Mouse (Mus musculus) stomach, embryonic 16.5 days (tissue): ENCODE data around the gene Nodal. TPM values are rescaled to one million over a fixed set of nuclear protein-coding genes. Genes with fewer than 3 reads are reported as not detected.

Source experiments
- ATAC-seq: fragments of 200-750 bp; cut with Nextera tagmentation; 2 replicates; pipeline ENCODE4 v1.8.0; 2017; ENCODE audit warnings: moderate number of reproducible peaks, moderate TSS enrichment; ENCODE audit not compliant: insufficient read depth, low FRiP score
- H3K27ac ChIP-seq: fragments of 300-500 bp; sonication (generic); 2 replicates; pipeline ENCODE4 v1.5.1; 2014; ENCODE audit warnings: low read length
- H3K27me3 ChIP-seq: fragments of 300-500 bp; sonication (generic); 2 replicates; pipeline ENCODE4 v1.6.1; 2014; ENCODE audit warnings: low read length, control low read depth, mixed read lengths; ENCODE audit not compliant: control insufficient read depth, insufficient read depth
- H3K36me3 ChIP-seq: fragments of 300-500 bp; sonication (generic); 2 replicates; pipeline ENCODE4 v1.6.1; 2014; ENCODE audit warnings: low read length; ENCODE audit not compliant: control insufficient read depth, insufficient read depth
- H3K4me1 ChIP-seq: fragments of 300-500 bp; sonication (generic); 2 replicates; pipeline ENCODE4 v1.6.1; 2014; ENCODE audit warnings: low read length, control low read depth, mixed read lengths; ENCODE audit not compliant: control insufficient read depth, insufficient read depth
- H3K4me2 ChIP-seq: fragments of 300-500 bp; sonication (generic); 2 replicates; pipeline ENCODE4 v1.6.1; 2014; ENCODE audit warnings: low read depth, low read length, mixed read lengths
- H3K4me3 ChIP-seq: fragments of 300-500 bp; sonication (generic); replicated peaks from 2 replicates; pipeline ENCODE4 v1.5.1; 2014; ENCODE audit warnings: mild to moderate bottlenecking, low read length
- H3K9ac ChIP-seq: fragments of 300-500 bp; sonication (generic); 2 replicates; pipeline ENCODE4 v1.6.1; 2014; ENCODE audit warnings: low read length
- H3K9me3 ChIP-seq: fragments of 300-500 bp; sonication (generic); replicated peaks from 2 replicates; pipeline ENCODE4 v1.6.1; 2016; ENCODE audit warnings: low read length, control low read depth; ENCODE audit not compliant: control insufficient read depth
- whole genome bisulfite sequencing: fragments of 180-500 bp; shearing (Covaris S2); extraction: QIAGEN DNeasy Blood & Tissue Kit; methylation state at CpG from one replicate; pipeline ENCODE4 v1.1.7; 2014; 5-methylcytosine and 5-hydroxymethylcytosine counted together
- polyA plus RNA-seq: library from polyadenylated mRNA; unstranded; fragments of >200 nt; fragmentation: Nextera tagmentation; extraction: Ambion mirVana; gene quantifications from 2 replicates; pipeline ENCODE4 v1.2.1, GENCODE M21; 2015

The Nodal gene
- polyA plus RNA-seq, 1 experiment from 2014 or later, result 0.21 TPM

- Histone ChIP-seq H3K27me3 (no peaks in the 10 kb centered on the region), H3K4me1 (peaks cover 9% of the 10 kb centered on the region; the same call in 1 of the 2 replicates), H3K27ac (no peak overlapping the region), H3K36me3 (peaks cover 4% of the 10 kb centered on the region; the same call in 1 of the 2 replicates), H3K4me3 (no peak overlapping the region), H3K9me3 (no peaks in the 10 kb centered on the region), H3K4me2 (no peak overlapping the region), H3K9ac (no peak overlapping the region)
- ATAC-seq, result no peak
- WGBS, result 96% methylated on average over 5 of the region's 5 CpGs
These were observed 11.3 kb downstream of the Nodal start for GRCm38 (mm10) chr10:61429043-61429442.

- H3K9ac ChIP-seq, result no peak overlapping the region
- H3K4me2 ChIP-seq, result no peak overlapping the region
- 92% methylated on average over 9 of the region's 9 CpGs for WGBS
- H3K36me3 ChIP-seq, result peaks cover 11% of the 10 kb centered on the region; the same call in 1 of the 2 replicates
- no peaks in the 10 kb centered on the region for H3K9me3 ChIP-seq
- no peak for ATAC-seq
- H3K4me3 ChIP-seq, result no peak overlapping the region
- H3K27me3 ChIP-seq, result no peaks in the 10 kb centered on the region
- H3K27ac ChIP-seq, result no peak overlapping the region
- H3K4me1 ChIP-seq, result no peaks in the 10 kb centered on the region
These were observed 13.6 kb downstream of the Nodal start for GRCm38 (mm10) chr10:61431375-61431774.

- no peak overlapping the region for H3K9ac ChIP-seq
- H3K4me3 ChIP-seq, result no peak overlapping the region
- WGBS, result 87% methylated on average over 7 of the region's 7 CpGs
- ATAC-seq, result no peak
- H3K27me3 ChIP-seq, result no peaks in the 10 kb centered on the region
- H3K9me3 ChIP-seq, result no peaks in the 10 kb centered on the region
- H3K36me3 ChIP-seq, result 0 out of 2 replicates have a peak, but pooled peaks cover under 1% of the 10 kb centered on the region
- no peak overlapping the region for H3K27ac ChIP-seq
- H3K4me1 ChIP-seq, result peaks cover 22% of the 10 kb centered on the region
- no peak overlapping the region for H3K4me2 ChIP-seq
These were observed 22.5 kb downstream of the Nodal start for GRCm38 (mm10) chr10:61440202-61440800.

GRCm38 (mm10) chr10:61443456-61443855 is 25.7 kb downstream of the Nodal start:
- 44% methylated on average over 6 of the region's 6 CpGs for WGBS
- H3K27ac ChIP-seq, result peak overlapping the region; percentile 10; the same call in 1 of the 2 replicates

GRCm38 (mm10) chr10:61443876-61444275 is 26.1 kb downstream of the Nodal start:
- no peak overlapping the region for H3K9ac ChIP-seq
- WGBS, result 75% methylated on average over 1 of the region's 1 CpGs
- H3K4me1 ChIP-seq, result peaks cover 27% of the 10 kb centered on the region
- H3K36me3 ChIP-seq, result no peaks in the 10 kb centered on the region
- peak overlapping the region; percentile 10; the same call in 1 of the 2 replicates for H3K27ac ChIP-seq
- no peaks in the 10 kb centered on the region for H3K9me3 ChIP-seq
- no peak overlapping the region for H3K4me2 ChIP-seq
- no peaks in the 10 kb centered on the region for H3K27me3 ChIP-seq
- H3K4me3 ChIP-seq, result no peak overlapping the region
- no peak for ATAC-seq

More at GRCm38 (mm10) chr10:61443456-61443855, 25.7 kb downstream of the Nodal start:
- H3K27me3 ChIP-seq, result no peaks in the 10 kb centered on the region
- H3K4me1 ChIP-seq, result peaks cover 25% of the 10 kb centered on the region
- H3K9me3 ChIP-seq, result no peaks in the 10 kb centered on the region
- no peaks in the 10 kb centered on the region for H3K36me3 ChIP-seq
- no peak for ATAC-seq
- H3K4me2 ChIP-seq, result no peak overlapping the region
- H3K9ac ChIP-seq, result no peak overlapping the region
- H3K4me3 ChIP-seq, result no peak overlapping the region

- no peaks in the 10 kb centered on the region for H3K9me3 ChIP-seq
- 69% methylated on average over 3 of the region's 3 CpGs for WGBS
- no peak for ATAC-seq
These were observed 27.2 kb downstream of the Nodal start for GRCm38 (mm10) chr10:61445016-61445415.

GRCm38 (mm10) chr10:61447581-61448353 is 30.0 kb downstream of the Nodal start:
- ATAC-seq, result no peak
- H3K36me3 ChIP-seq, result no peaks in the 10 kb centered on the region
- H3K9me3 ChIP-seq, result no peaks in the 10 kb centered on the region
- WGBS, result 79% methylated on average over 10 of the region's 10 CpGs
- H3K27ac ChIP-seq, result no peak overlapping the region
- H3K4me1 ChIP-seq, result peaks cover 41% of the 10 kb centered on the region
- no peak overlapping the region for H3K4me3 ChIP-seq
- no peak overlapping the region for H3K4me2 ChIP-seq
- H3K9ac ChIP-seq, result no peak overlapping the region
- no peaks in the 10 kb centered on the region for H3K27me3 ChIP-seq

More at GRCm38 (mm10) chr10:61445016-61445415, 27.2 kb downstream of the Nodal start:
- no peaks in the 10 kb centered on the region for H3K27me3 ChIP-seq
- peaks cover 31% of the 10 kb centered on the region for H3K4me1 ChIP-seq
- no peaks in the 10 kb centered on the region for H3K36me3 ChIP-seq
- H3K4me3 ChIP-seq, result no peak overlapping the region
- no peak overlapping the region for H3K4me2 ChIP-seq
- no peak overlapping the region for H3K27ac ChIP-seq
- 0 out of 2 replicates have a peak overlapping the region, but pooled peaks have one; percentile 11 for H3K9ac ChIP-seq

GRCm38 (mm10) chr10:61448834-61449233 is 31.1 kb downstream of the Nodal start:
- Histone ChIP-seq H3K36me3 (no peaks in the 10 kb centered on the region), H3K27ac (no peak overlapping the region; the same call in 1 of the 2 replicates), H3K9ac (no peak overlapping the region), H3K4me1 (peaks cover 31% of the 10 kb centered on the region), H3K4me2 (no peak overlapping the region), H3K27me3 (no peaks in the 10 kb centered on the region), H3K4me3 (no peak overlapping the region), H3K9me3 (no peaks in the 10 kb centered on the region)
- 65% methylated on average over 3 of the region's 3 CpGs for WGBS
- ATAC-seq, result no peak

GRCm38 (mm10) chr10:61451463-61451930 is 33.7 kb downstream of the Nodal start:
- Histone ChIP-seq H3K27me3 (no peaks in the 10 kb centered on the region), H3K27ac (peak overlapping the region; percentile 87), H3K4me1 (peaks cover 15% of the 10 kb centered on the region), H3K4me3 (peak overlapping the region; percentile 83), H3K4me2 (peak overlapping the region; percentile 68), H3K9ac (peak overlapping the region; percentile 96), H3K9me3 (no peaks in the 10 kb centered on the region), H3K36me3 (no peaks in the 10 kb centered on the region)
- ATAC-seq, result no peak
- WGBS, result 2% methylated on average over 8 of the region's 8 CpGs
